Mouse (Mus musculus): ENCODE measurements around the gene Ksr1.

Ksr1 gene

DNA sequence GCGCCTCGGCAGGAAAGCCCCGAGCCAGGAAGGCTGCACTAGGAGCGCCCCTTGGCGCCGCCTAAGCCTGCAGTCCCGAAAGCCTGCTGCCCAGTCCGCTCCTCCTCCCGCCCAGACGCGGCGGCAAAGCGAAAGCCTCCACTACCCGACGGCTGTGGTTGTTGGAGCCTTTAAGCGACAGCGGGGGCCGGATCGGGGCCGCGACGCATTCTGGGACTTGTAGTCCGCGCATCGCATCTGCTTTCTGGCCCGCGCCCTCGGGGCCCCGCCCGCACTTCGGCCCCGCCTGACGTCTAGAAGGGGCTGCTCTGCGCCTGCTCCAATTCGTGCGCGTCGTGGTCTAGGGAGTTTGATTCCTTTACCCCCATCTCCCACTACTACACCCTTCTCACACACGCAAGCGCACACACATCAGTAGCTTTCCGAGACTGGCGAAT, at the start of gene Ksr1:
Gene Ksr1 (minus strand): TSS at position 77 of the 437 bp plus-strand sequence.
- peak; percentile 92 for DNase-seq (ENCODE audit: low read depth)

DNA sequence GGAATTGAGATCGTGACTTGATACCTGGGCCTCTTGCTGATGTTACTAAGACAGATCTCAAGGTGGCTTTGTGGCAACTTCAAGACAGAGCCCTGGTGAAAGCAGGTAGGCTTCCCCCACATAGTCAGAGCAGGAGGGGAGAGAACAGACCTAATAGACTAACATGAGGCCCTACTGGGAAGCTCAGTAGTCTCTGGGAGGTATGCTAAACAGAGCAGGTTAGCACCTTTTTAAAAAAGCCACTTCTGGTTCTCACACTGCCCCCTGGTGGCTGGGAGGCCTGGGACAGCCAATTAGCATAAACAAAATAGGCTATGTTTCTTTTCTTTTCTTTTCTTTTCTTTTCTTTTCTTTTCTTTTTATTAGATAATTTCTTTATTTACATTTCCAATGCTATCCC, 46.0 kb upstream of the Ksr1 start:
- peak; percentile 80 for DNase-seq (ENCODE audit: low read depth)

DNA sequence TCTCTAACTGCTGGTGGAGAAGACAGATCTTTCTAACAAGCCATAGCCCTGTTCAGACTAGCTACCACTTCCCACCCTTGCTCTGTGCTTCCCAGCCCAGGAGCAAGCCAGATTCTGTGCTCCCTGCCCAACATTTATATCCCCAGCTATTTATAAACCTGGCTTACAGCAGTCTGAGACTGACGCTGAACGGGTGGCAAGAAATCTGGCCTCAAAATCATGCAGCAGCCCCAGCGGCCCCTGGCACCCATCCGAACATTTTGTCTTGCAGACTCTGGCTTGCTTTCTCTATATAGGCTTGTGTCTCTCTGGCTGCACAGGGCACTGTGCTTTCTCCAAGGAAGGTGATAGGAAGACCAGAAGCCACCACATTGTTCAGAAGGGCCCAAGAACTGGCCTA, 45.0 kb upstream of the Ksr1 start:
- no peak for DNase-seq (ENCODE audit: low read depth)

DNA sequence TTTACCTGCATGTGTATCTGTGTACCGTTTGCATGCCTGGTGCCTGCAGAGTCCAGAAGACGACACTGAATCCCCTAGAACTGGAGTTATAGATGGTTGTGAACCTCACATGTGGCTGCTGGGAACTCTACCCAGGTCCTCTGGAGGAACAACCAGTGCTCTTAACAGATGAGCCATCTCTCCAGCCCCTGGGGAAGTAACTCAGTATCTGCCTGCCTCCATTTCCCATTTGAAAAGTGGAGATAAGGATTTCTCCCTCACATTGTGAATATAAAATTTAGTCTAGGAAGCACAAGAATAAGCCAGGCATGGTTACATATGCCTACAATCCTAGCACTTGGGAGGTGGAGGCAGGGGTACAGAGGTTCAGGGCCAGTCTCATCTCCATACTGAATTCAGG, 44.0 kb upstream of the Ksr1 start:
- DNase-seq (ENCODE audit: low read depth) = no peak

DNA sequence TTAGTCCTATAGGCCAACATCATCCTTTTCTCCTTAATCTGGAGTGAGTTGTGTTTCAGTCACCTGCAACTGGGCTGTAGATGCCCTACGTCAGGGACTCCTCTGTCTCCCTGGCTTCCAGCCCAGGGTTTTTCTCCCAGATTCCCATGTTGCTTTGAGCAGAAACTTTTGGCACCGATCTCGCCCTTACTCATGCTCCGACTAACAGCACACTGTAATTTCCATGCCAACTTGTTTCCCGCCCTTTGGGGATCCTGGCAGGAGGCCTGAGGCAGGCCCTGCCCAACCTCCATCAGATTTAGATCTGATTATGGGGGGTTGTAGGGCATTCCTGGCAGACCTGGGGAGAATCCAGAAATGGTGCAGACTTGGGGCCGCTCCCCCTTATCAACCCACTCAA, 42.0 kb upstream of the Ksr1 start:
- no peak for DNase-seq (ENCODE audit: low read depth)

DNA sequence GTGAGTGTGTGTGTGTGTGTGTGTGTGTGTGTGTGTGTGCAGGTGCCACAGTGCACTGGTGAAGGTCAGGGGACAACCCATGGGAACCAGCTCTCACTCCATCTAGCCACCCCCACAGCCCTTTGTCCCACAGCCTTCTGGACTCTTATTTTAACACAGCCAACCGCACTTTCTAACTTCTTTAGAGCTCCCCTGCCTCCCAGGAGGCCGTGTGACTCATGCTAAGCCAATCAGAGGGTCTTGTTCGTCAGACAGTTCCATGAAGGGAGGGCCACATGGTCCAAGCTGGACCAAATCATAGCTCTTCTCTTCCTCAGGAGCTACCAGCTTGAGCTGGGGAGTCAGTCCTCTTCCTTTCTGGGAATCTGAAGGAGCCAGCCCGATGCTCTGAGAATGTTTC, 41.1 kb upstream of the Ksr1 start:
- no peak for DNase-seq (ENCODE audit: low read depth)

DNA sequence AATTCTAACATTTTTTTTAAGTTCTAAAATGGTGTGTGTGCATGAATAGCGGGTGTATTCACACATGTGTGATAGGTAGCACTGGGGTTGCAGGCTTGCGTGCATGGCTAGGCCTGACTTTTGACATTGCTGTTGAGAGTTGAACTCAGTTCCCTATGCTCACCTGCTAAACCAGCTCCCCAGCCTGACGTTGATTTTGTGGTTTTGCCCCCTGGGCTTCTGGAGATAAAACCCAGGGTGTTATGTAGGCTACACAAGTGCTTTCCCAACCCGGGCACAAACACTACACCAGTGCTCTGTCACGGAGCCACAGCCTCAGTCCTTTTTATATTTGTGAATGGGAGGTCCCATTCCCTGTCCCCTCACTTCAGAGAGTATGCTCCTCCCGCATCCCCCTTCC, 39.5 kb upstream of the Ksr1 start:
- DNase-seq (ENCODE audit: low read depth) = no peak

DNA sequence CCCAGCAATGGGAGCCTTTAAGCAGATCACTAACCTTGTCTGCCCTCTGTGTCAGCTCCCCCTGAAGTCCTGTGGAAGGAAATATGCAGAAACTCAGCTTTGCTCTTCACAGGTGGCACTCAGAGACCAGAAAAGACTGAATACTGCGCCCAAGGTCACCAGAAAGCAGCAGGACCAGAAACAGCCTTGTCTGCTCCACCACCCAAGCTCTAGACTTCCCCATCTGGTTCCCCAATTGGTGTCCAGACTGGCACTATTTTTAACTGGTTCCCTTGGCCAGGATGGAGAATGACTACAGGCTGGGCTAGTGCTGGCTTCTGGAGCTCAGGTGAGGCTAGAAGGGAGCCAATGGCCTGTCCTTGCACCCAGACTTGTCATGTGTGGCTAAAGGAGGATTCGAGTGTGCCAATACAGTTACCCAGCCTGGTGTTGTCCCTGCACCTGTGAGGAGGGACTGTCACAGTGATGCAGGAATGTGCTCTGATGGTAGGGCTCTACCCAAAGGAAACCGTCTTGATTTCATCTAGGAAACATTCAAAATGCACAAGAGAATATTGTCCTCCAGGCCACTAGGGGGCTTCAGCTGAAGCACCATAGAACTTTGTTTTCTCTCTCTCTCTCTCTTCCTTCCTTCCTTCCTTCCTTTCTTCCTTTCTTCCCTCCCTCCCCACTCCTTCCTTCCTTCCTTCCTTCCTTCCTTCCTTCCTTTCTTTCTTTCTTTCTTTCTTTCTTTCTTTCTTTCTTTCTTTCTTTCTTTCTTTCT, 38.1 kb upstream of the Ksr1 start:
- DNase-seq (ENCODE audit: low read depth) = no peak

DNA sequence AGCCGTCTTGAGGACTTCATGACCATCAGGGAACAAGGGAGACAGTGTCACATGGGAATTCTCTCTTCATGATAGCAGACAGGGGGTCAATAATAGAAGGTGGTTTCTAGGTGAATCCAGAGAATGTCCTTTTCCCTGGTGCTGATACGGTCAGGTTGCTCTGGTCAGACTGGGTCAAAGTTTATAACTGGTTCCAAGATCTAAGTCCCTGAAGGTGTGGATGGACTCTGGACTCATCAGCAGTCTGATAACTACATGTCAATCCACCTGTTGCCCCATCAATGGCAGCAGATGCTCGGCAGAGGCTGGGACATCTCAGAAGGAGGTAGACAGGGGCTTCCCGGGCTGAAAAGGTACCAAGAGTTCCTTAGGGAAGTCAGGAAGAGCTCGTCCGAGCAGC, 37.2 kb upstream of the Ksr1 start:
- DNase-seq (ENCODE audit: low read depth) = no peak

DNA sequence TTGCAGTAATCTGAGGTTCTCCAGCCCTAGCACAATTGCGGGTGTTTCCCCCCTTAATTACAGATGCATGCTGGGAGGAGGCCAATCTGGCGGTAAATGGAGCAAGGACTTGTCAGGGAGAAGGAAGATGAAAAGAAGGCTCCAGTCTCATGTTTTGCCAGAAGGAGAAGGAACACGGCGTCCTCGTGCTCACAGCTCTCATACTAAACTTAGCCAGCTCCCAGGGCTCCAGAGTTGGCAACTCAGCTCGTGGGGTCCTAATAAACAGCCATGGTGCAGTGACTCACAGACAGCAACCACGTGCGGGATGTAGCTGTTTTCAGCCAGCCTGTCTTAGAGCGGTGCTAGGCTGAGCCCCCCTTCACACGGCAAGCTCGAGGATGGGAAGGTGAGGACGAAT, 36.7 kb upstream of the Ksr1 start:
- DNase-seq (ENCODE audit: low read depth) = no peak

DNA sequence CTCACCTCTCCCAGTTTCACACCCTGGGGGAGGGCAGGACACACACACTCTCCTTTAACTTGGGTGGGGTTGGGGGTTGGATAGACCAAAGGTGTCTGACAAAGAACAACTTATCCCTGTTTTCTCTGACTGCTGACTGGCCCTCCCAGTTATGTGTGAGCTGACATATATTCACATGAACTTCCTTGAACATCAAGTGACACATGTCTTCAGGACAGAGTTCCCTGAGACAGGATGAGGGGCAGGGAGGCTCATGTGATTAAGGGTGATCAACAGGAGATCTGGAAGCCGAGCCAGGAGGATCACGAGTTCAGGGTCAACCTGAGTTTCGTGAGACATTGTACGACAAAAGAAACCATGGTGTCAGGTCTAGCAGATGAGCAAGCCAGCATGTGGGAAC, 35.7 kb upstream of the Ksr1 start:
- no peak for DNase-seq (ENCODE audit: low read depth)

DNA sequence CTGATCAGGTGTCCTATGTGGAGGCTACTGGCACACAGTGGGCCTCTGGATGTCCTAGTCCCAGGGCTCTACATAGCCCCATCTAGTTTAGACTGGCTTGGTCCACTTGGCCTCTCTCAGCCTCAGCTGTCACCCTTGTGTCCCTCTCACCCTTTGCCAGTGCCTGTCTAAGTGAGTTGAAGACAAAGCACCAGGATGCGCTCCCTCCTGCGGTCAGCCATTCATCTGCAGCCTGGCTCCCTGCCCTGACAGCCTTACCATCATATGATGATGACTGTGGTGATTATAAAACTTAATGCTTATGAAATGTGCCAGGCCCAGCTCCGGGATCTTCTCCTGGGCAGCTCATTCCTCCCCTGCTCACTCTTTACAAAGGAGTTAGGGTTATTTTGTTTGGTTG, 30.5 kb upstream of the Ksr1 start:
- DNase-seq (ENCODE audit: low read depth) = no peak

DNA sequence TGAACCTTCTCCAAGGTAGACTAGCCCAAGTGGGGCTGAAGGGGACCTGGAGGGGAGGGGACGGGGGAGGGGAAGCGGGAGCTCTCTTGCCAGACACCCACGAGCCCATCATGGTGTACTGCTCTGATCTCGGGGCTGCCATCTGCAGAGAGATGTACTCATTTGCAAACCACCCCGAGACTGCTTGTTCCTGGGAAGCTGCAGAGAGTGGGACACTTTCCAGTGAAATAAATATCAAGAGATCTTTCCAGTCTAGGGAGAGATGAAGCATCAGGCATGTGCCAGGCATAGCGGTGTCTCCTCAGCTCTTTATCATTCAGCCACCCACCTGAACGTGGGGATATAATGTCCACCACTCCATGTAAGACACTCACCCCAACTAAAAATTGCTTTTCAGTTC, 25.8 kb upstream of the Ksr1 start:
- no peak for DNase-seq (ENCODE audit: low read depth)

DNA sequence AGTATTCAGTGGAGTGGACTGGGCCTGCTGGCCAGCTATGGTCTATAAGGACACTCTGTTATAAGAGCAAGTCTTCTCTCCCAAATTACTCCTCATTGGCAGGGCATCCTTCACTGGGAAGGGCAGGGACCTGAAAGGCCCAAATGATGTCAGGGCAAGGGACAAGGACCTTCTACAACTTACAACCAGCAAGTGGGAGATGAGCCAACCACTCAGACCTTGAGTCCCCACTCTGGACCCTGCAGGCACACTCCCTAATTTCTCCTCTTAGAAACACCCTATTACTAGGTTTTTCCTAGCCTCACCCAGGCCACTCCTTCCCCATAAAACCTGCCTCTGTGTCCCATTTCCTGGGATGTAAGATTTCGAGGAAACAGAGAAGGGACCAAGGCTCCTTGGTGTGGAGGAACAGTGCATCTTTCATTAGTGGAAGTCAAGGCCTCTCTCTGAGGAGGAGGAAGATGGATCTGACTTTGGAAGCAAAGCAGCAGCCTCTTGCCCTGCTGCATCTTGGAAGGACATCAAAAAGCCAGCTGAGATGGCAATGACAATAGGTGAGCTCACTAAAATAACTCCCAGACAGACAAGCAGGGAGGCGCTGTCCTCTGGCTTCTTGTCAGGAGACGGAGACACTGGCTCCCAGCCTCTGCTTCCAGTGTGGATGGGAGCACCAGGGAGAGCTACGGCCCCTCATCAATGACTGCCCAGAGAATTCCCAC, 20.5 kb upstream of the Ksr1 start:
- DNase-seq (ENCODE audit: low read depth) = no peak

DNA sequence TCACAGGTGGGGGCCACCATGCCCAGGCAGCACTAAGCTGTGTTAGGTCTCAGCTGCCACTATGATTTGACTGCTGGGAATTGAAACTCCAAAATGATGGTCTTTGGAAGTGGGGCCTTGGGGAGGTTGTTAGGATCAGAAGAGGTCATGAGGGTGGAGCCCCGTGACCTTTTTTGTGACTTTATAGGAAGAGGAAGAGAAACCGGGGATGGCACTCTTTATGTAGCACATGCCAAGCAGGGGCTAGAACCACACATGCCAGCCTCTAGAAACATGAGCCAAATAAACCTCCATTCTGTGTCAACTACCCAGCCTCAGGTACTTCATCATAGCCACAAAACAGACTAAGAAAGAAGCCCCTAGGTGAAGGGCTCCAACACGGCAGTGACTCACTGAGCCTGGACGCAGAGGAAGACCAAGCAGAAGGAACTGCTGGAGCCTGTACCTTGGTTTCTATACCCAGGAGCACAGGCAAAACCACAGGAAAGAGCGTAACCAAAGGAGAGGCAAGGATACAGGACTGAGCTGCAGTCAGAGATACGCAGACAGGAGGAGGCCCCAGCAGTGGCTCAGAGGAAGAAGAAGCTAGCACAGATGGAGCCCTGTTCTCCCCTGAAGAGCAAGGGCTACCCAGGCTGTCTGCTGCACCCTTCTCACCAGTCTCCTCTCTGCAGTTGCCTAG, 15.0 kb upstream of the Ksr1 start:
- no peak for DNase-seq (ENCODE audit: low read depth)

DNA sequence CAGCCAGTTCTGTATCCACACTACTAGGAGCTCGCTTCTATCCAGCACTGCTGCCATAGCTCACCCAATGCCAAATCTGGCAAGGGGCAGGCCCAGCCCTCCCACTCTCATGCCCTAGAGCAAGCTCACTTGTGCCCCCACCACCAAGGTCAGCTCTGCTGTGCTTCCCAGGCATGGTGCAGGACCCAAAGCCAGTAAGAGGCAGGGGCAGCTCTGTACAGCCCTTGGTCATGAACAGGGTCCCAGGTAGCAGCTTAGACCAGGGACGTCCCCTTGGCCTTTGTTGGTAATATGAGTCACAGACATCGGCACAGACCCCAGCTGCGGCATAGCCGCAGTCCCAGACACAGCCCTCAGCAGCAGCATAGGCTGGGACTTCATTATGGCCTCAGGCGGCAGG, 13.9 kb upstream of the Ksr1 start:
- DNase-seq (ENCODE audit: low read depth) = no peak

DNA sequence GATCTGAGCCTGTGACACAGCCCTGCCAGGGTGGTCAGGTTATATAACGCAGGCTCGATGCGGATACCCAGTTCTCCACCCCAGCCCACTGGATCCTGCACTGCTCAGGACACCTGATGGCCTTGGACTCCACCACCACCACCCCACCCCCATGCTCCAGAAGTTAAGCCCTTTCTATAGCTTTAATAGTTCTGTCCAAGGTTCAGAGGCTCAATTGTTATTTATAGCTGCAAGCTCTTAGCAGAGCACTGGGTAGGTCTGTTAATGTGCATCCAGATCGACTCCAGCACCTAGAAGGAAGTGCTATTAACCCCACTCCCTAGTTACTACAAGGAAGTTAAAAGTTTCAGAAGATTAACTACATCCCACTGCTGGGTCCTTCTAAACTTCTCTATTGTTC, 11.5 kb upstream of the Ksr1 start:
- DNase-seq (ENCODE audit: low read depth) = no peak

DNA sequence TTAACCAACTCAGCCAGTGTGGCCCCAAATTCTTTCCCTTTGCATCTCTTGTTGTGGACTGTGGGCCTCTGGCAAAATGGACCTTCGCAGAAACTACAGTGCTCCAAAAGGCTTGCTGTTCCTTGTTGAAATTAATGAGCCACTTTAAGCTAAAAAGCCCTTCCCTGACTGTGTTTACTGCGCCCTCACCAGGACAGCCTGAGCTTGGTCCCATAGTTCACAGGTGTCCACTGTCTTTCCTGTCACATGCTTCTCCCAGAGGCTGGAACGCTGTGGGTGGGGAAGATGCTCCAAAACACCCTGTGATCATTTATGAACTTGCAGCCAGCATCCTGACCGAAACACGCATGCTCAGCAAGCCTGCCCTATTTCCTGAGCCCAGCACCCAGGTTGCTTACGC, 9.1 kb upstream of the Ksr1 start:
- no peak for DNase-seq (ENCODE audit: low read depth)

DNA sequence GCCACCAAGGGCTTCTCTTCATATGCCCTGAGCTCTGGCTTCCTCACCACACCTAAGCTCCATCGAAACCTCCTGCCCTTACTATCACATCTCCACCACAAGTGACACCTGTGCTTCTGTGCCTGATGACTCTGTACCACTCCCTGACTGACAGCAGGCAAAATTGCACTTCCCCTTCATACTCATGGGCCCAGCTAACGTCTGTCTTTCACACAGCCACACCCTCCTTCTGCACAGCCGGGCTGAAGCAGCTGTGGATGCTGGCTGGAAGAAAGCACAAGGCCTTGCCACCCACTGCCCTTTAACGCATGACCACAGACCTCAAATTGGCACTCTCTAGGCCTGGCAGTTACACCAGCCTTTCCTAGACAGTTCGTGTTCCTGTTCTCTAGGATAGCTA, 6.5 kb upstream of the Ksr1 start:
- peak; percentile 10 for DNase-seq (ENCODE audit: low read depth)

DNA sequence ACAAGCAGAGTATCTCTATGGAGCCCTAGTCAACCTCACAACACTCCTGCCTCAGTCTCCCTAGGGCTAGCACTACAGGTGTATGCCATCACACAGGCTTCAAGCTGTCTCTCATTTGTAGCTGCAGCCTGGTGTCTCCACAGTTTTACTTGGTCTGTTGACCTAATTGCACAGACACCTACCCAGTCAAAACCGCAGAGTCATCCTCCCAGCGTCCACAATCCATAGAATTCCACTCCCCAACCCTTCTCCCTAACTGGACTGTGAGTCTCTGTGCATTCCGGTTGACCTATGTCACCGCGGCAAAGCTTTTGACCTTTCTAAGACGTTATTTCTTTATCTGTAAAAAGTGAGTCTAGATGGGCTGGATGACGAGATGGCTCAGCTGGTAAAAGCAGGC, 5.7 kb upstream of the Ksr1 start:
- DNase-seq (ENCODE audit: low read depth) = no peak

DNA sequence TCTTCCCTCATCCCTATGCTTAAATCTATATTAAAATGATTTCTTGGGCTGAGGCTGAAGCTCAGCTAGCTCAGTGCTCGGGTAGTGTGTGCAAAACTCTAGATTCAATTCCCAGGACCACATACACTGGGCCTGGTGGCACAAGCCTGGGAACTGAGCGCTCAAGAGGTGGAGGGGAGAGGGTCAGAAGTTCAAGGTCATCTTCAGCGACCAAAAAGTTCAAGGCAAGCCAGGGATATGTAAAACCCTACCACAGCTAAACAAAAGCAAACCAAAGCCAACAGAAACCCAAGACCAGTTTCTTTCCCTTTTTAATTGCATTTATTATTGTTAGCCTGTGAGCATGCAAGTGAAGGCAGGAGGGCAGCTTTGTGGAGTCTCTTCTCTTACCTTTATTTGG, 4.1 kb upstream of the Ksr1 start:
- DNase-seq (ENCODE audit: low read depth) = no peak

DNA sequence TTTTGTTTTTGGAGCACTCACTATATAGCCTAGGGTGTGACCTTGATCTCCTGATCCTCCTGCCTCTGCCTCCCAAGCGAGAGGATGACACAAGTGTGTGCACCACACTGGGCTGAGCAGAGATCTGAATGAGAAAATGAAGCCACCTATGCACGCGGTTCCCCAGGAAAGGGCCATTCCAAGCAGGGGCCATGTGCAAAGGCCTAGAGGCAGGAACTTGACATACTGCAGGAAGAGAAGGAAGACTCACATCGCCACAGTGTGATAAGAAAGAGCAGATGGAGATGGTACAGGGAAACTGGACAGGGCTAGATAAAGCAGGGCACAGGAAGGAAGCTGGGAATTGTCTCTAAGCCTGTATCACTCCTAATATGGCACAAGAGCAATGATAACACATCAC, 3.1 kb upstream of the Ksr1 start:
- no peak for DNase-seq (ENCODE audit: low read depth)

DNA sequence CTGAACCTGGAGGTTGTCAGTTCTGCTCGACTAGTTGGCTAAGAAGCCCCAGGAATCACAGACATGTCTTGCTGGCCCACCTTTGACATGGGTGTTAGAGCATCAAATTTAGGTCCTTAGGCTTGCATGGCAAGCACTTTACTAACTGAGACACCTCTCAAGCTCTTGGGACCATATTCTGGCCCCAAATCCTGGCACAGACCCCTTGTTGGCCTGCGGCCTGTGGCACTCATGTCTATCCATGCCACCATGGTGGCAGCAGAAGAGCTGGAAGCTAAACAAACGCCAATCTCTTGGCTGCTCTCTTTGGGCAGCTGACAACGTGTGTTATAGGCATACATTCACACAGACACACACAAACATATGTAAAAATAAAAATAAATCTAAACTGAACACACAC, 2.6 kb upstream of the Ksr1 start:
- no peak for DNase-seq (ENCODE audit: low read depth)

Data from naive thymus-derived CD4-positive, alpha-beta T cell, adult 2 months (primary cell).